ENCODE assay signal across 8 mouse cellular contexts in the genomic region with DNA sequence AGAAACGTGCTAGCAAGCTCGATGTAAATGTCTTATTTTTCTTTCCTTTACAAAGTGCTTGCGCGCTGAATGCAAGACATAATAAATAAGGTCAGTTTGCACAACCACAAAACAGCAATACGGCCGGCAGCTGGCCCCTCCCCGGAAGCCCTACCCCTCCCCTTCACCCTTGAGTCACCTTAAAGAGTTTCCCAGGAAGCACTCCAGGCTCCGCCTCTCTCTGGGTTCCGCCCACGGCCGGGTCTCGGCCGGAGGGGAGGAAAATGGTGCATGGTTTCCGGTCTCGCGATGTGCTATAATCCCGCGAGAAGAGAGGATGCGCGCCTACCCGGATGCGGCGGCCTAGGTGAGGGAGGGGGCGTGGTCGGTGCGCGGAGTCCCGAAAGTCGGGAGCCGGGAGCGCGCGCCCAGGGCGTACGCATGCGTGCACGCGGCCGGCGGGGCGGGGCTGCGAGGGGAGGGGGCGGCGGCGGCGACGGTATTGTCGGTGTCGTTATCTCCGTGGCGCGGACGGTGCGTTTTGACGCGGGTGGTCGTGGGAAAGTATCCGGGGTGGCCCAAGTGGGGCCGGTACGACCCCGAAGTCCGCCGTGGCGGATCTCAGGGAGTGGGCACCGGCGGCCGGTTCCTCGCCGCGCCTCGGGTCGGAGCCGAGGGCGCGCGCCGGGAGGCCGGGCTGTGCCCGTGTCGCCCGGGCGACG. TPM values are rescaled to one million over a fixed set of nuclear protein-coding genes. Genes with fewer than 3 reads are reported as not detected.
DNase-seq lines count a peak whose midpoint lies in the region; ATAC-seq and TF ChIP-seq lines count a peak whose summit lies in the region.

TSS of gene Agtpbp1 (minus strand) at position 281 of the 701 bp plus-strand sequence.
TSS of gene Naa35 (plus strand) at position 313 of the 701 bp plus-strand sequence.

- H3K4me3 ChIP-seq in cortical plate, adult 2 months (ENCODE audit: insufficient read depth, low read length) = peak within 1 kb of the TSS; percentile 71
- H3K4me3 ChIP-seq in megakaryocyte, embryonic 14.5 days (replicated peaks) = peak within 1 kb of the TSS; percentile 95

- H3K9me3 ChIP-seq in megakaryocyte, embryonic 14.5 days = no peaks in the 10 kb centered on the region

- no peaks in the 10 kb centered on the region for H3K27me3 ChIP-seq in megakaryocyte, embryonic 14.5 days (replicated peaks)

- DNase-seq in gastrocnemius, adult 8-10 months (ENCODE audit: low spot score in 2 of 2) = peak; percentile 99
- DNase-seq in hindlimb bud, embryonic 11.5 days (ENCODE audit: extremely low spot score, low read depth, low spot score) = peak; percentile 98
- DNase-seq in left cerebral cortex, adult 8-10 months (ENCODE audit: low spot score in 2 of 2) = peak; percentile 98
- DNase-seq in right cerebral cortex, postnatal 10 days (ENCODE audit: low spot score in 2 of 2) = peak; percentile 99 to 100
- DNase-seq in urinary bladder, postnatal 25 days (ENCODE audit: low spot score) = peak; percentile 99

- peaks cover 4% of the 10 kb centered on the region; the same call in 1 of the 2 replicates for H3K4me1 ChIP-seq in cortical plate, adult 2 months (ENCODE audit: control insufficient read depth, insufficient read depth, low read length)
- peaks cover 41% of the 10 kb centered on the region for H3K4me1 ChIP-seq in megakaryocyte, embryonic 14.5 days

- TF ChIP-seq CTCF in cortical plate, adult 2 months (IDR thresholded peaks at IDR 0.05; ENCODE audit: extremely low read depth, insufficient read depth, low read length) = no peak

- H3K36me3 ChIP-seq in megakaryocyte, embryonic 14.5 days (replicated peaks; ENCODE audit: low read length) = peaks cover 34% of the 10 kb centered on the region

- peak; percentile 99 for ATAC-seq in activated CD4-positive, CD25-positive, alpha-beta regulatory T cell, adult 4 months

- H3K27ac ChIP-seq in cortical plate, adult 2 months (ENCODE audit: insufficient read depth, low read length) = peak within 1 kb of the TSS; percentile 41

- peak; percentile 88 for TF ChIP-seq POLR2A in cortical plate, adult 2 months (IDR thresholded peaks at IDR 0.05; ENCODE audit: extremely low read depth, insufficient read depth, low read length)

RNA-seq across cellular contexts. Expression of gene Agtpbp1, which starts in this region (rescaled TPM):
- 10 to 100 TPM; 10.1 to 15.6 TPM for polyA plus RNA-seq in activated CD4-positive, CD25-positive, alpha-beta regulatory T cell, adult 4 months (2017; shearing (Covaris generic))
- polyA plus RNA-seq in cortical plate, adult 2 months (2012; rRNA removed) = 105 and 106 TPM in 2 replicates
- total RNA-seq in gastrocnemius, adult 8-10 months (2022) = 10 to 100 TPM; 77.0 to 85.2 (median 83.0) TPM
- 100 to 1,000 TPM; 320 to 366 (median 343) TPM for total RNA-seq in left cerebral cortex, adult 8-10 months (2022)
- polyA plus RNA-seq in megakaryocyte, embryonic 14.5 days (2012; ENCODE audit: insufficient read depth, low replicate concordance) = 0.53 TPM in 1 of 2 replicates, not detected in the other

RNA-seq across cellular contexts. Expression of gene Naa35, which starts in this region (rescaled TPM):
- polyA plus RNA-seq in activated CD4-positive, CD25-positive, alpha-beta regulatory T cell, adult 4 months (2017; shearing (Covaris generic)) = 10 to 100 TPM; 79.9 to 87.5 TPM
- polyA plus RNA-seq in cortical plate, adult 2 months (2012; rRNA removed) = 78.4 and 79.8 TPM in 2 replicates
- 10 to 100 TPM; 29.0 to 38.6 (median 35.3) TPM for total RNA-seq in gastrocnemius, adult 8-10 months (2022)
- total RNA-seq in left cerebral cortex, adult 8-10 months (2022) = 100 to 1,000 TPM in 1 of 4 experiments, 10 to 100 TPM in 3; 85.3 to 111 (median 92.7) TPM
- 4.9 and 10.7 TPM in 2 replicates for polyA plus RNA-seq in megakaryocyte, embryonic 14.5 days (2012; ENCODE audit: insufficient read depth, low replicate concordance)

Comparison
In these comparisons a context has a peak if more than half of its experiments do, and no peak if none do; other contexts are left out.
1. Peak in every context shown above with its lines: DNase-seq, ATAC-seq, H3K4me3 ChIP-seq and H3K27ac ChIP-seq.